Mouse (Mus musculus): ENCODE data around the gene Sec24c.

The Sec24c gene

DNA sequence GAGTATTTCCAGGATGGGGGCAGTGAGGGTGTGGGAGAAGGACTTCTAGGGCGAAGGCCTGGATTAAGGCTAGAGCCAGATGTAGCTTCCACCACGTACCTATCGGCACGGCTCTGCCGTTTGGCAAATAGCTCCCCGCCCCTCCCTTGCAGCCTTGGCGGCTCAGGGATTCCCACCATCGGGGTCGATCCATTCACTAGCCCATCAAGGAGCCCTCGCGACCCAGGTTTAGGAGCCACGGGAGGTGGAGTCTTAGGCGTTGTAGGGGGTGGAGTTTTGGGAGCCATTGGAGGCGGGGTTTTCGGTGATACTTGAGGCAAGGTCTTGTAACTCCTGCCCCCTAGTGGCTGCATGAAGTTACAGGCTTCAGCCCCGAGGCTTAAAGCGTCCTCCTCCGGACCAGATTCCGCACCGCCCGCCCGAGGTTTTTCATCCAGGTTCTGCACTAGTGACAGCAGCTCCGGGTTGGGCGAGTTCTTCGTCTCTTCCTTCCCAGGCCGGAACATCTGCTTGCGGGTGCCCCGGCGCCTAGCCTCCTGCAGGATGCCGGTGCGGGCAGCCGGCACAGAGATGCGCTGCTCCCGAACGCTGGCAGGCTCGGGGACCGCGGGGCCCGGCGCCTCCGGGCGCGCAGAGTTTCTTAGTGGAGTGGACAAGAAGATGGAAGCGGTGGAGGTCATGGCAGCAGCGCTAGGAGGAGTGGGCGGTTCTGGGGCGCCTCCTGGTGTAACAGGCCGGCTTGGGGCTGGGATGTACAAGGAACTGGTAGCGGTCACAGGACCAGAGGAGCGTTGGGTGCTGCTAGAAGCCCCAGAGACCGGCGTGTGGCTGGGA lies 13.1 kb upstream of the Sec24c start:
- DNase-seq: peak; percentile 98

DNA sequence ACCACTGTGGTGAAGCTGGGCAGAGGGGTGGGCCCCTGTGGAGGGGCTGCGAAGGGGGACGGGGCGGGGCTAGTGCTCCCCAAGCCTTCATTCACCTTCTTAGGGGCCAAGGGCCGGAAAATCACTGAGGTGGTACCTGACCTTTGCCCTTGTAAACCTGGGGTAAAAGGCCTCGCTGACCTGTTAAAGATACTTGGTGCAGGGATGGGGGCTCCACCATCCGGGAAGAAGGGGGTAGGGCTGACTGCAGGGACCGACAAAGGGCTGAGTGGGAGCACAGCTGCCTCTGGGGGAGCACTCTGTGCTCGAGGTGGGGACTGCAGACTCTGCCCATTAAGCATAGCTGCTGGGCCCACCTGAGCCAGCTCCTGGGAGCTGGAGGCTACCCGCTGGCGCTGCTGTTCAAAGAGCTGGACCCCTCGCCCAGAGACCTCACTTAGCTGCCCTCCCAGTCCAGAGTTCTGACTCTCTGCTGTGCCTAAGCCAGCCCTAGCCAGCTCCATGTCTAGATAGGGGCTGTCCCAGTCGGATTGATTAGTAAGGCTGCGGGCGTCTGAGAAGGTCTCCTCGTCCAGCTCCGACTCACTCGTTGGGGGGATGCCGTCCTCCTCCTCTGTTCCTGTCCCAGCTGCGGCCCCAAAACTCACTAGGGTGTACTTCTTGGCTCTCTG lies 12.3 kb upstream of the Sec24c start:
- no peak for DNase-seq

DNA sequence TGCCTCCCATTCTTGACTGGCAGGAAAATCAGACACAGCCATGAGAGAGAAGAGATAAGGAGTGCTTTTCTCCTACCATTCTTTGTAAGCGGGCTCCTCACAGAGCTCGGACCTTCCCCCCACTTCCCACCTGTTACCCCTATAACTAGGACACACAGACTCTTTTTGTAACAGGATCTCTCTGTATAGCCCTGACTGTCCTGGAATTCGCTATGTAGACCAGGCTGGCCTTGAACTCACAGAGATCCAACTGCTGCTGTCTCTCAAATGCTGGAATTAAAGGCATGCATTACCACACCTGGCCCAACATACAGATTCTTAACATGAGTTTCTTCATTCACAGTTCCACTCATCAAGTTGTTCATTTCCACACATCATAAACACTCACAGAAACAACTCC lies 11.4 kb upstream of the Sec24c start:
- no peak for DNase-seq

DNA sequence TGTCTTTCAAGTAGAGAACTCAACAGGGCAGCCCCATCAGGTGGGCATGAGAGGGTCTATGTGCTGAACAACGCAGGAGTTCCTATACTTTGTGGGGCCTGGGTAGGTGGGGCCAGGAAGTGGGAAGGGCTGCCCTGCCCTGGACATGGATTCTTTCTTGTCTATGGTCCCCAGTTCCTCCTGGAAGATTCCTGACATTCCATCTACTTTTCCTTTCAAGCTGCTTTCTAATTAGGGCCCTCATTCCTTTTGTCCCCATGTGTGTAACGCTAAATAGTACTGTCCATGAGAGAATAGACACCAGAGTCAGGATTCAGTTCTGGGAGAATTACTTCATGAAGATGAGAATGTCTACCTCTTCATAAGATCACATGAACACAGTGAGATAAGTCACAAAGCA lies 10.5 kb upstream of the Sec24c start:
- DNase-seq: no peak

DNA sequence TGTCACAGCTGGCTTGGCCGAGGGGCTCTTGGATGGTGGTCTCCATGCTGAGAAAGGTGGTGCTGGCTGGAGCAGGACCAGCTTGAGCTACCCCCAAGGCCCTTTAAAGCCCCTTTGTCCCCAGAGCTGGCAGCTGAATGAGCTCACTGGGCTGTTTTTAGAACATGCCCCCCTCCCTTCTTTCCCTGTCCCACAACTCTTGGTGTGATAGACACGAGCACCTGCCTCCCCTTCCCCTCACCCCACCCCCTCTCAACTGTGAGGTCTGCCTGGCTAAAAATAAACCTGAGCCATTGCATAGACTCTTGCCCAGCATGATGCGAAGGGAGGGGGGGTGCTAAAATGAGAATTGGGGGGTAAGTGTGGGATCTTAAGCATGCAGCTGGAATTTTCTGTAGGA lies 9.7 kb upstream of the Sec24c start:
- DNase-seq: no peak

DNA sequence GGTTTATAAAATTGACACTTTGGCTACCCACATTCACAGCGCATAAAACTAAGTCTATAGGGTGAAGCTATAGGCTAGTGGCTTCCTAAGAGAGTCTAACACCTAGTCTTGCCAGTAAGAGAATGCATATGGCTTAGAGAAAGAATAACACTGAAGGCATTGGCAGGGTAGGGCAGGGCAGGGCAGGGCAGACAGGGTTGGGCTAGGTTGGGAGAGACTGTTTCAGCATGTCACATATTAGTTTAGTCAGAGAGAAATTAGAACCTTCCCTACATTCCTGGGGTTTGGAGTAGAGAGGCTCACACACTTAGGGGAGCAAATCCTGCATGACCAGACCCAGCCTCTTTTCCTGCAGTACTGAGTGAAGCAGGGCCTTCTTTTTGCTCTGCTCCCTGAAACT lies 6.6 kb upstream of the Sec24c start:
- DNase-seq: no peak

DNA sequence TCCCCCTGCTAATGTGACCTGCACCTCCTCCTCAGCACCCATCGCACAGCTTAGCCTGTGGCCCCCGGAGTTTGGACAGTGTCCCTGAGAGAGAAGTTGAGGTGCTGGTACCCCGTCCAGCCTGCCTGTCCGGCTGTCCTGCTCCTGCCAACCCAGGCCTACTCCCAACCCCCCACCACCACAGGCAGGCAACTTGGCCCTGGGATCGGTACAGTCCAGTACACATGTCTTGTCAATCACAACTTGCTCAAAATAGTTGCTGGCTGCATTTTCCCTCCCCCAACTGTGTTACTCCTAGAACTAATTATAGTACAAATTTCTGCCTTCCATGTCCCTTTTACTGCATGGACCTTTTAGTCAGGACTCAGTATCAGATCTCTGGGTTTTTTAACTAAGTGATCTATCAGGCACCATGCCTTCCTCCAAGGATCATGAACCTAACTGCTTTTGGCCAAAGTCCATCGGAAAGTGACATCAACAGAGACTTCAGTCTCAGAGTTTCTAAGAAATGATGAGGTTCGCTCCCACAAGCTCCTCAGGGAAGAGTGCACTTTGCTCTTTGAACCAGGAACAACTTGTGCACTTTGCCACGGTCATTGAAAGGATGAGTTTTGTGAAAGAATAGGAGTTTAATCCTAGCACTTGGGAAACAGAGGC lies 5.8 kb upstream of the Sec24c start, which contains the start of gene Synpo2l:
Gene Synpo2l, minus strand, starts transcription at position 201 of the 657 bp plus-strand sequence.
- DNase-seq: no peak

DNA sequence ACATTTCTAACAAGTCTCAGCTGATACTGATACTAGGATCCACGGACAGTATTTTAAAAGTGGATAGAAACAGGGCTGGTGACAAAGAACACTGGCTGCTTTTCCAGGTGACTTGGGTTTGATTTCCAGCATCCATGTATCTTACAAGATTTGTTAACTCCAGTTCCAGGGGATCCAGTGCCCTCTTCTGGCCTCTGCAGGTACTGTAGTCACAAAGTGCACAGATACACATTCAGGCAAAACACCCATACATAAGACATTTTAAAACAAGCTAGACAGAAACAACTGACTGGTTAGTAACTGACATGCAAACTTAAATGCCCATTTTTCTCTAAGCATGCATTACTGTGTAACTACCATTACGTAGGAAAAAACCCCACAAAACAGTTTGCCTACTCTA lies 1.1 kb upstream of the Sec24c start:
- DNase-seq: peak; percentile 66

DNA sequence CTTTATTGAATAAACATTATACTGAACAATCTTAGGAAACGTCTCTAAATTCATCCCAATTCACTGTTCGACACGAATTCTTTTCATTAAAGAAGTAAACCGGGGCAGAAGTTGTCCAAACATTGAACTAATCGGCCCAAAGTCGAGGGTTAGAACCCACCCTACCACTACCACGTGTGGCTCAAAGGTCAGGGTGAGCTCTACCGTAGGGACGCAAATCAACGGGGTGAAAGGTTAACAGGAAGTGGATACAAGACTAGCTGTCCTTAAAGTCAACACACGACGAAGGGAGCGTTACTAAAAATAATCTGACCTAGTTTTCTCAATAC lies 409 bp upstream of the Sec24c start:
- DNase-seq: no peak

DNA sequence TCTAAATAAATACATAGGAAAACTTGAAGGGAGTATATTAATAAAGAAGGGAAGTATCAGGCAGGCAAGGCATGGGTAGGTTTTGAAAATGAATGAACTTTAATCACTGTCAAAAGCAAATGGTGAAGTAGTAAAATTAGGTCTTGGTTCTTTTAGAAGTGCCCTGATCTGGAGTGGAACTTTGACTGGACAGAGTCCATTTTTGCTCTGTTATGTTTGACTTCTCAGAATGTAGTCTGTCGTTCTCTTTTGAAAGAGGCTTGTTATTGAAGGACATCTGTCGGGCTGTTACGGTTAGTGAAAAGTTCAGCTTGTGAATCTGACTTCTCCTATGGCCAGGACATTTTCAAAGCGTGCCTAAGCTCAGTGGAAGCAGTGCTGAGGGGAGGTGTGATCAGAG lies 3.8 kb downstream of the Sec24c start:
- no peak for DNase-seq

DNA sequence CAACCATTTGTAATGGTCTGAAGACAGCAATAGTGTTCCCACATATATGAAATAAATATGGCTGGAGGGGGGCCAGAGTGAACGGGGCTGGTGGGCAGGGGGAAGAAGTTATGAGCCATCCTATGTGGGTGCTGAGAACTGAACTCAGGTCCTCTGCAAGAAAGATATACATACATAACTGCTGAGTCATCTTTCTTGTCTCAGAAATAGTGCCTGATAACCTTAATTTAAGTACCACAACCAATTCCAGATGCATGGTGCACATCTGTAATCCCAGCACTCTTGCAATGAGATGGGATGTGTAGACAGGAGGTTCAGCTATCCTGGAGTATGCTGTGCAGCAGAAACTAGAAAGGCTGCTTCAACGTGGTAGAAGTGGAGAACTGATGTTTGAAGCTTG lies 7.6 kb downstream of the Sec24c start:
- no peak for DNase-seq

DNA sequence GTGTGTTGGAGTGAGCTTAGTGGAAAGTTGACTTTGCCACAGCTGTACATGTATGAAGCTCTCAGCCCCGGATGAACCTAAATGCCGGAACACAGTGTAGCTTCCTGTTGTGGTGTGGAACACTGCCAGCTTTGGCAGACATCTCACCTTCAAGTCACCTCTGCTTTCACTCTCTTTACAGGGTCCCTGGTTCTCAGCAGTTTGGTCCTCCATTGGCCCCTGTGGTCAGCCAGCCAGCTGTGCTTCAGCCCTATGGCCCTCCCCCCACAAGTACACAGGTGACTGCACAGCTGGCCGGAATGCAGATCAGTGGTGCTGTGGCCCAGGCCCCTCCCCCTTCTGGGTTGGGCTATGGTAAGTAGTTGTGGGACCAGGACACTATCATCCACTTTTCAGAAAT lies 8.4 kb downstream of the Sec24c start:
- peak; percentile 53 for DNase-seq

DNA sequence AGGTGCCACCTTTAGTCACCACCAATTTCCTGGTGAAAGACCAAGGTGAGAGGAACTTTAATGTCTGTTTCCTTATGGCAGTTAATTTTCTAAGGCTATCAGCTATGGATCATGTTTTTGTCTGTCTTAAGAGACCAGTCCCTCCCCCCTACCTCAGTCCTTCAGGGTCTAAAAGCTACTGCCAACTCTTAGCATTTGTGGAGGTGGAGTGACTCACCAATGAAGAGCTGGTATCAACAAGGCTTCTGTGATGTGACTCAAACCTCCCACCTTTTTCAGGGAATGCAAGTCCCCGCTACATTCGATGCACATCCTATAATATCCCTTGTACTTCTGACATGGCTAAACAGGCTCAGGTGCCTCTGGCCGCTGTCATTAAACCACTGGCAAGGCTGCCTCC lies 12.5 kb downstream of the Sec24c start:
- no peak for DNase-seq

DNA sequence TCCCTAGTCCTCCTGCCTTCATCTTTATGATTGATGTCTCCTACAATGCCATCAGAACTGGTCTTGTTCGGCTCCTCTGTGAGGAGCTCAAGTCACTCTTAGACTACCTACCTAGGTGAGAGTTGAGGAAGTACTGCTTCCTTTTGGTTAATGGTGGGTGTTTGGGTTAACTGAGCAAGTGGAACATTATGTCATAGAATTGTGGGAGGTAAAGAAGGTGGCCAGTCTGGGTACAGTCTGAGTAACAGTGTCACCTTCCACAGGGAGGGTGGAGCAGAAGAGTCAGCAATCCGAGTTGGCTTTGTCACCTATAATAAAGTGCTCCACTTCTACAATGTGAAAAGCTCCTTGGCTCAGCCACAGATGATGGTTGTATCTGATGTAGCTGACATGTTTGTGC lies 14.9 kb downstream of the Sec24c start:
- no peak for DNase-seq

DNA sequence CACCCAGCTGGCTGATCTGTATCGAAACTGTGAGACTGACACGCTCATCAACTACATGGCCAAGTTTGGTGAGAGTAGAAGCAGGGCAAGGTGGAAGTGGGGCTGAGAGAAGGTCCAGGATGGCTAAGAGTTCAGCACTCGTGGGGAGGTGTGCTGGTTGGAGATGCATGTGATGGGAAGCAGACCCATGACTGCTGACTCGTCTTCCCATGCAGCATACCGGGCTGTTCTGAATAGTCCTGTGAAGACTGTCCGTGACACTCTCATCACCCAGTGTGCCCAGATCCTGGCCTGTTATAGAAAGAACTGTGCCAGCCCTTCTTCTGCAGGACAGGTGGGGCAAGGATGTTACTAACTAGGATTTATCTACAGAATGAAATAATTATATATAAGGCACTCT lies 17.7 kb downstream of the Sec24c start:
- no peak for DNase-seq

DNA sequence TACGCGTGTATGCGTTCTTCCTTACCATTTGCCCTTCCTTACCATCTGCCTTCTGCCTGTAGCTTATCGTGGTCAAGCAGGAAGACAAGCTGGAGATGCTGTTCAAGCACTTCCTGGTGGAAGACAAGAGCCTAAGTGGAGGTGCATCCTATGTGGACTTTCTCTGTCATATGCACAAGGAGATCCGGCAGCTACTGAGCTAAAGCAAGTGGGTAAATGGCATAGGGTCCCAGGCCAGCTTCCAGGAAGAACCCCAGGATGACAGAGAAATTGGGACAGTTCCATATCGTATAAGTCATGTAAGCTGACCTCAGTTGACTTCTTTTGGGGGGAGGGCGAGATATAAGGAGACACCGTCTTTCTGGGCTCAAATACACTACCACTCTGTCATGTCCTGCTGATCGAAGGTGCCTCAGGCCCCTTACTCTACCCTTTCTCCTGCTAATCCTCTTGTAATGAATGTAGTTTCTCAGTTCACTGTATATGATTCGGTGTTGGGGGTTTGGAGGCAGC lies 19.5 kb downstream of the Sec24c start:
- DNase-seq: no peak

DNA sequence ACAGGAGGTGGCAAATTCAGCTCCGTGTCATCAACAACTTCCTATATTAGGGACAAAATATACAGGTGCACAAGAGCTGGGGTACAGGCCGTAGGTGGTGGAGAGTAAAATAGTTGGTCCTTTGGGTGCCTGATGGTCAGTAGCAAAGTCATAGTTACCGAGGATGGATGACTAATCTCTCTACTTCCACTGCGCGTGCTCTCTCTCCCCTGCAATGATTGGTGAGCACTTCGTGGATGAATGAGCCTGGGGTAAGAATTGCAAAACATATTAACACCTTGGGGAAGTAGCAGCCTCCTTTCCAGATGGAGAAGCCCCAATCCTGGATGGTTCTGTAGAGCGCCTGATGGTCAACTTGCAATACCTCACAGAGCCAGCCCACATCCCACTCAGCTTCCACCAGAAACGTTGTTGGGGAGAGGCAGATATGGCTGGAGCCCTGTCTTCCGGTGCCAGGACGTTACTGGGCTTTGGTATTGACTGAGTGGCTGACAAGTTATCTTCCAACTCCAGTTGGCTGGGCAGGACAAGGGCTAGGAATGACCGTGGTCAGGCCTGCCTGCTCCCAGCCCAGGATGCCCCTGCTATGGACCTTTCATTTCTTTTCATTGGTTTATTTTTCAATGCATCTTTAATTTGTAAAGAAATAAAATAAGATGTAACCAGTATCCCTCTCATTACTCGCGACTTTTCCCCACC lies 20.2 kb downstream of the Sec24c start:
- no peak for DNase-seq

DNA sequence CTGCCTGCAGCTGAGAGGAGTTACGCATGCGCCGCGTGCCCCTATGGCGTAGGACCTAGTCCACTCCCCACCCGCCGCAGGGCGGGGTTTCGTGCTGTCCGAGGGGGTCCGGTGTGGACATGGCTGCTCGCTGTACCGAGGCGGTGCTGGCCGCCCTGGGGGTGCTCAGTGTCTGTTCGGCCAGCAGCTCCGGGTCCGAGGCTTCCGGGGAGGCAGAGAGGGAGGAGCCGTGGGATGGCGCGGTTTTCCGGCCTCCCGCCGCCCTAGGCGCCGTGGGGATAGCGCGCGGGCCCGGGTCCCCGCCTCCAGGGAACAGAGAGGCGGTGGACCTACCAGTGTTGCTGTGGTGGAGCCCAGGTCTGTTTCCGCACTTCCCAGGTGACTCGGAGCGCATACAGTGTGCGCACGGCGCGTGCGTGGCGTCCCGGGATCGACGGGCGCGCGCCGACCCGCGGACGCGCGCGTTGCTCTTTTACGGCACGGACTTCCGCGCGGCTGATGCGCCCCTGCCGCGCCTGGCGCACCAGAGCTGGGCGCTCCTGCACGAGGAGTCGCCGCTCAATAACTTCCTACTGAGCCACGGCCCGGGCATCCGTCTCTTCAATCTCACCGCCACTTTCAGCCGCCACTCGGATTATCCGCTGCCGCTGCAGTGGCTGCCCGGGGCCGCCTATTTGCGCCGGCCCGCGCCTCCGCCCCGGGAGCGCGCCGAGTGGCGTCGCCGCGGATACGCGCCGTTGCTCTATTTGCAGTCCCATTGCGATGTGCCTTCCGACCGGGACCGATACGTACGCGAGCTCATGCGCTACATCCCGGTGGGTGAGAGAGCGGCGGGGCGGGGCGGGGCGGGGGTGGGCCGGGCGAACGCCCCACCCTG lies 21.0 kb downstream of the Sec24c start, which contains the start of gene Fut11:
Gene Fut11, plus strand, starts transcription at position 85 of the 877 bp plus-strand sequence.
- peak; percentile 91 for DNase-seq

DNA sequence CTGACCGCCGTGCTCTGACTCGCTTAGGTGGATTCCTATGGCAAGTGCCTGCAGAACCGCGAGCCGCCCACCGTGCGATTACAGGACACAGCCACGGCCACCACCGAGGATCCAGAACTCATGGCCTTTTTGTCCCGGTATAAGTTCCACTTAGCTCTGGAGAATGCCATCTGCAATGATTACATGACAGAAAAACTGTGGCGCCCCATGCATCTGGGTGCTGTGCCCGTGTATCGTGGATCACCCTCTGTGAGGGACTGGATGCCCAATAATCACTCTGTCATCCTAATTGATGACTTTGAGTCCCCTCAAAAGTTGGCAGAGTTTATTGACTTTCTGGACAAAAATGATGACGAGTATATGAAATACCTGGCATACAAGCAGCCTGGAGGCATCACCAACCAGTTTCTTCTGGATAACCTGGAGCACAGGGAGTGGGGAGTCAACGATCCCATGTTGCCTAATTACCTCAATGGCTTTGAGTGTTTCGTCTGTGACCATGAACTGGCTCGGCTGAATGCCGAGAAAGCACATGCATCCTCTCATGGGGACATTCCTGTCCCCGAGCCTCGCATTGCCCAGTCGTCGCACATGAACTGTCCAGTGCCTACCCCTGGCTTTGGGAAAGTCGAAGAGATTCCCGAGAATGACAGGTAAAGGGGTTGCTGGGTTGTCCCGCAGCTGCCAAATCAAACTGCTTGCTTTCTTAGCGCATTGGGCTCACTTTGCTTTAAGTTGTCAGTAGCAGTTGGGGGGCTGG lies 21.8 kb downstream of the Sec24c start:
- peak; percentile 16 for DNase-seq

DNA sequence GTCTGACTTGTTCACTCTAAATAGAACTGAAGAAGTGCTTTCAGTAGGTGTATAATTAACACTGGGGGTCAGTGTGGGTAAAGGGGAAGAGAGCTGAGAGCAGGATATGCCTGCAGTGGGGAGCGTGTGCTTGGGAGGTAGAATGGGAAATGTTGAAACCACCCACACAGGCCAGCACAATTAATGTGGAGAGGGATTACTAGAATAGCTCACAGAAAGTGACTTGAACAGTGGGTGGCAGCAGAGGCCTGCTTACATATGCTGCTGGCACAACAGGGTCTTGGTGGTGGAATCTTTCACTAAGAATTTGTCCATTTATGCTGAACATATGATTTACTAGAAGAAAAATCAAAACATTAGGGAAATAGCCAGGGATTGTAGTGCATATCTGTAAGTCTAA lies 22.9 kb downstream of the Sec24c start:
- peak; percentile 75 for DNase-seq

DNA sequence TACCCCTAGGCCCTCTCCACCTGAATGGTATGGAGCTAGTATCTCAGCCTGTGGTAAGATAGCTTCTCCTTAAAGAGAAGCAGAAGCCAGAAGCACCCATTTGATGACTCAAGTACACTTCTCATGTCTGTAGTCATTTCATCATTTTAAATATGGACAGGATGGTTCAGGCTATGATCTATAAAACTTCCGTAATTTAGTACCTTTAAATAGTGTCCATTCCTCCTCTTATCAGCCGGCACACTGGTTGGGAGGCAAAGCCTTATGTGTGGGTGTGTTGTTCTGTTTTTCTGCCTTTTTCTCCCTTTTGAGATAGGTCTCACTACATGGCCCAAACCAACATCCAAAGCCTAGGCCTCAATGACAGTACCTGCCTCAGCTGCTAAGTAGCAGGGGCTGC lies 24.4 kb downstream of the Sec24c start:
- DNase-seq: no peak
